ENCODE assay signal across 22 mouse cellular contexts in the genomic region with DNA sequence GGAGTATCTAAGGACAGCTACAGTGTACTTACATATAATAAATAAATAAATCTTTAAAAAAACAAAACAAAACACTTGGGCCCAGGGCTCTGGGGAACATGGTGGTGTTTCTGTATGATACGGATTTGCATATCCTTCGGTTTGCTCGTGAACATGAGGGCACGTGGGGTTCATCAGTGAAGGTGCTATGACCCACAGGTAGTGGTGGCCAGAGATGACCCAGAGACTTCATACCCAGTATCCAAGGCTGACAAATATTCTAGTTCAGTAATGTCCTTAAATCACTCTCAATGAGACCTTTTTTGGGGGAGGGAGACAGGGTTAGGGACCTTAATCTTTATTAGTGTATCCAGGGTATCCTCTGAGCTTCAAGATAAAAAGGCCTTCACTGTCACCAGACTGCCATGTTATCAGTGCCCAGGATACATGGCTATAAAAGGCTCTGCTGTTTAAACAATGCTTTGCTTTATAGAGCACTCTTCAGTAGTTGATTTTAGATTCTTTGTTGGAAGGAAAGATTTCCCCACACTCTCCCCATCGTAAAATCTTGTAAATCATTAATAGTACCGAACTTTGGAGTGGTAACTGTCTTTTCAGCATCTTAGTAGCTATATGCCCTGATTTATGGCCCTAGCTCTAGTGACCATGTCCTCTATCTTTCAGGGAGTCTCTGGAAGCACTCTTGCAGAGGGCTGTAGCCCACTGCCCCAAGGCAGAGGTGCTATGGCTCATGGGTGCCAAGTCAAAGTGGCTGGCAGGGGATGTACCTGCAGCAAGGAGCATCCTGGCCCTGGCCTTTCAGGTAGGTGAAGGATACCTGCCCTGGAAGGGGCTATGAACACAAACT. TPM values are rescaled to one million over a fixed set of nuclear protein-coding genes. Genes with fewer than 3 reads are reported as not detected.
"Had no signal": no experiment of that assay in that cellular context is flagged by ENCODE, and none has a peak within 500 bp of the region (broad histone marks: within the 10 kb centered on the region; RNA-seq: fewer than 3 reads in every experiment).

No protein-coding gene starts in this region.

- H3K27me3 ChIP-seq: lung, embryonic 15.5 days; megakaryocyte, embryonic 14.5 days; midbrain, embryonic 12.5 days; neural tube, embryonic 13.5 days; neural tube, embryonic 15.5 days had no signal

- H3K9me3 ChIP-seq: lung, embryonic 15.5 days; megakaryocyte, embryonic 14.5 days; midbrain, embryonic 12.5 days; neural tube, embryonic 13.5 days; neural tube, embryonic 15.5 days had no signal

- H3K4me3 ChIP-seq: lung, embryonic 15.5 days; megakaryocyte, embryonic 14.5 days; midbrain, embryonic 12.5 days; myocyte; neural tube, embryonic 13.5 days; neural tube, embryonic 15.5 days had no signal

- H3K27ac ChIP-seq: lung, embryonic 15.5 days; macrophage; midbrain, embryonic 12.5 days; neural tube, embryonic 13.5 days; neural tube, embryonic 15.5 days had no signal

- H3K9ac ChIP-seq: lung, embryonic 15.5 days; midbrain, embryonic 12.5 days; neural tube, embryonic 13.5 days; neural tube, embryonic 15.5 days had no signal

- H3K4me1 ChIP-seq: lung, embryonic 15.5 days; megakaryocyte, embryonic 14.5 days; midbrain, embryonic 12.5 days; neural tube, embryonic 13.5 days; neural tube, embryonic 15.5 days had no signal

- ATAC-seq: lung, postnatal 0 days; midbrain, embryonic 16.5 days had no signal

- H3K4me2 ChIP-seq: lung, embryonic 15.5 days; midbrain, embryonic 12.5 days; neural tube, embryonic 13.5 days; neural tube, embryonic 15.5 days had no signal

- DNase-seq: lung, adult 2 months; lung, postnatal 14 days; lung, postnatal 36 days; midbrain, embryonic 14.5 days; right cerebral cortex, postnatal 14 days; spleen, adult 18-20 months; thymus, adult 18-20 months; thymus, postnatal 14 days; thymus, postnatal 36 days had no signal

RNA-seq across cellular contexts. Expression of gene Gm29797, which starts 10.0 kb away (rescaled TPM):
- total RNA-seq: megakaryocyte progenitor cell, adult 5-6 weeks had no signal
- polyA plus RNA-seq: lung, adult 2 months; lung, embryonic 15.5 days; lung, postnatal 0 days; macrophage; midbrain, embryonic 12.5 days; midbrain, embryonic 14.5 days; myocyte; neural tube, embryonic 11.5 days; neural tube, embryonic 13.5 days; stomach, embryonic 14.5 days; stomach, embryonic 16.5 days had no signal

RNA-seq across cellular contexts. Expression of gene Sox18, which starts 24.6 kb away (rescaled TPM):
- total RNA-seq: megakaryocyte progenitor cell, adult 5-6 weeks had no signal
- polyA plus RNA-seq: macrophage had no signal
